Mouse (Mus musculus): ENCODE results near the gene Gm16253.
"Not testable (repeated sequence)": the region's sequence is repeated elsewhere in the genome, so short reads cannot be mapped to it uniquely, and the experiment has no call there.

Gm16253 gene

DNA sequence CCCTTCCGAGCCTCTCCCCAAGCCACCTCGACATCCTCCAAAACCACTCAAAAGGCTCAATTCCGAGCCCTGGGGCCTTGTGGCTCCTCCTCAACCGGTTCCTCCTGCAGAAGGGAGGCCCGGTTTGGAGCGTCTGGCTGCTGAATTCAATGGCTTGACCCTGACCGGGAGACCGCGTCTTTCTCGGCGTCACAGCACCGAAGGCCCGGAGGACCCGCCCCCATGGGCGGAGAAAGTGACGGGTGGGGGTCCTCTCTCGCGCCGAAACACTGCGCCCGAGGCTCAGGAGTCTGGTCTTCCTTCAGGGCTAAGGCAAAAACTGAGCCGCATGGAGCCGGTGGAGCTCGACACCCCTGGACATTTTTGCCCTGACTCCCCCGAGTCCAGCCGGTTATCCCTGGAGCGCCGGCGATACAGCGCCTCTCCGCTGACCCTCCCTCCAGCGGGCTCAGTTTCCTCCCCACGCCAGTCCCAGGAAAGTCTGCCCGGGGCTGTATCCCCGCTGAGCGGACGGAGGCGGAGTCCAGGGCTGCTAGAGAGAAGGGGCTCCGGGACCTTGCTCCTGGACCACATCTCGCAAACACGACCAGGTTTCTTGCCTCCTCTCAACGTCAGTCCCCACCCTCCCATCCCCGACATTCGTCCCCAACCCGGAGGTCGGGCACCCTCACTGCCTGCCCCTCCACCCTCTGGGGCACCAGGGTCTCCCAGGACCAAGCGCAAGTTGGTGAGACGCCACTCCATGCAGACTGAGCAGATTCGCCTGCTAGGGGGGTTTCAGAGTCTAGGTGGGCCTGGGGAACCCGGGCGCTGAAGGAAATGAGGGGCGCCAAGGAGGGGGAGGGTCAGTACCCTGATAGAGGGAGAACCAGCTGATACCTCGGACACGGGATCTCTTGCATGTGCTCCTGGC is 21.6 kb downstream of the Gm16253 start:
- DNase-seq (ENCODE audit: low spot score in 2 of 2): no peak

DNA sequence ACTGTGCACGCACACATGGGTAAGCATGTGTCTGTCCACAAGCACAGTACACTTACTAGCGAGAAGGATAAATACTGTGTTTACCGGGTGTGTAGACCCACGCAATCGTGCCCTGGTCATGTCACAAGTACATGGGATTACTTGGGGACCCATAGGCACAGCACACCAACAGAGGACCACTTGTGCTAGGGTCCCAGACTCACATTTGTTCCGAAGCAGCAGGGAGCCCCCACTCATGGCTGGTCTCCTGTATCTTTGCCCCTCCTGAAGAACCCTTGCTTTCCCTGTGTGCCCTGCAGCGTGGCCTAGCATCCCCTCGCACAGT is 22.2 kb downstream of the Gm16253 start:
- no peak for DNase-seq (ENCODE audit: low spot score in 2 of 2)

DNA sequence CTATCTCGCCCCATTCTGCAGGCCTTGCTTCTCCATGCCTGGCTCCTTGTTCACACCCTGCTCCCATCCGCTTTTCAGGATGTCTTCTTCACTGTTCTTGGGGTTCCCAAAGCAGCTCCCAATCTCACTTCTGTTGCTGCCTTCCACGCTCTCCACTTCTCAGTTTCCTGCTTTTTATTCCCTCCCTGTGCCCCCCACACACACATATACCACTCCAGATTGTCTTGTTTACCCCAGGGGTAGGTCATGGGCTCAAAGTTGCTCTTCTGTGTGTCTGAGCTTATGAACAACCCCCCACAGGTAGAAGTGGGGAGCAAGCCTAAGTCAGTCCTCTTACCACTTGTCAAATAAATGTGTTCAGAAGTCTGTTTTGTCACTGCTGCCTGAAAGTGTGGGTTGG is 22.6 kb downstream of the Gm16253 start:
- no peak for DNase-seq (ENCODE audit: low spot score in 2 of 2)

DNA sequence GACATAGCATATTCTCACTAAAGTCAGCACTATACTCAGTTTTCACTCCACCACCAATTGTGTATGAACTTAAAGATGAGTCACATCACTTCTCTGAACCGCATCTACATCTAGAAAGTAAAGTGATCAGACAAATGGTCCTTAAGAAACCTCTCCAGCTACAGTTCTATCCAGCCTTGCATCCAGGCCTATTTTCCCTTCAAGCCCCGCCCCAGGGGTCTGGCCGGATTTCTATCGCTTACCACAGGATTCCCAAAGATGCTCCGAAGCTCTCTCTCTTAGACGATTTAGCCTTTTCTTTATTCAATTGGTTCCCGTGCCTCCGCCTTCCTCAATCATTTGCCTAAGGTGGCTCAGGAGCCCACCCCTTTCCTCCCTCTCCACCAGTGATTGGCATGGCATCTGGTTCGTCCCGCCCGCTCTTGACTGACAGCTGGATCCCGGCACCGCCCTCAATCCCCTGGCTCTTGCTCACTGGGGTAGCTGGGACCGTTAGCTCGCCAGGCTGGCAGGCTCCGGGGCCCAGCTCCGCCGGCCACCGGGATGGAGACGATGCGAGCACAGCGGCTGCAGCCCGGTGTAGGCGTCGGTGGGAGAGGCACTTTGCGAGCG is 24.0 kb downstream of the Gm16253 start, which contains the start of gene Lix1l:
TSS of gene Lix1l (plus strand) at position 511 of the 612 bp plus-strand sequence.
- DNase-seq (ENCODE audit: low spot score in 2 of 2): peak; percentile 83 to 85

DNA sequence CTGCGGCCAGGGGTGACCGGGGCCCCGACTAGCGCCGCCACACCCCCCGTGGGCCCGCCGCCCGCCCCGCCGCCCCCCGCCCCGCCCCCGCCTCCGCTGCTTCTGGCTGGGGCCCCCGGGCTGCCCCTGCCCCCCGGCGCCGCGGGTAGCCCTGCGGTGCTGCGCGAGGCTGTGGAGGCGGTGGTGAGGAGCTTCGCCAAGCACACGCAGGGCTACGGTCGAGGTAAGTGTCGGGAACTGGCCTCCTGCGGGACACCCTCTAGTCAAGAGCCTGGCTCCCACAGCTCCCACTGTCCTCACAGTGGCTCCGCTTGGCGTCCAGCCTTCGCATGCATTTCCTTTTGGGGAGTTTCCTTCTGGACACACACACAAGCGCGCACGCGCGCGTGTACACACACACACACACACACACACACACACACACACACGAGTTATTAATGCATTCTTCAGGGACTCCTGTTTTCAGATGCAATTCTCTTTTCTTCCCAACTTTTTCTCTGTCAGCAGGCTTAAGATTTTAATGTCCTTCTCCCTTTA is 24.5 kb downstream of the Gm16253 start:
- no peak for DNase-seq (ENCODE audit: low spot score in 2 of 2)

DNA sequence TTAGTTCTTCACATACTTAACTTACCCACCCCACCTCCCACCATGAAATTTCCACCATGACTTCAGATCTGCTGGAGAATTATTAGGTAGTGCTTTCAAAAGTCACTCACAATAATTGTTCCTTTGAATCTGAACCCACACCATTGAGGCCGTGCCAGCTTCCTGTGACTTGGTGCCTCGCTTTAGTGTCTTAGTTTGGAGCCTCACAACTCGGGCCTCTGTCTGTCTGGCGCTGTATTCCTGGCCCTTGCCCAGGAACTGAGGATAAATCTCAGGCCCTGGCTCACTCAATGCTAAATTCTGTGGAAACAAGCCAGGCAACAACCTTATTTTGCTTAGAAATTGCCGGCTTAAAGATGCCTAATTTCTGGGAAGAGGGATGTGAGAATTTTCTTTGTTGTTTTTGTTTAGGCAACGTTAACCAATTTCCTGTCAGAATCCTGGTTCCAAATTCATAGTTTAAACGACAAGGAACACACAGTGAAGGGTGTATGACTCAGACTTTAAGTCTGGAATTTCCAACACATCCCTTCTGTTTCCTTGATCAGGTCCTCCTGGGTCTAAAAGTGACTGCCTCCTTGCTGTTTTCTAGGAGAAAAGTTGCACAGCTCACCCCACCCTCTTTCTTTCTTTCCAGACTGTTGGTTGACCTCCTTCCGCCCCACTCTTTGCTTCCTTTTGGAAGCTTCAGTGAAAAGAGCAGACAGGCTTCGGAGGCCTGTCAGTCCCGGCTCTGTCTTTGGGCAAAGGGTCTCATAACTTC is 25.3 kb downstream of the Gm16253 start:
- DNase-seq (ENCODE audit: low spot score in 2 of 2): no peak

DNA sequence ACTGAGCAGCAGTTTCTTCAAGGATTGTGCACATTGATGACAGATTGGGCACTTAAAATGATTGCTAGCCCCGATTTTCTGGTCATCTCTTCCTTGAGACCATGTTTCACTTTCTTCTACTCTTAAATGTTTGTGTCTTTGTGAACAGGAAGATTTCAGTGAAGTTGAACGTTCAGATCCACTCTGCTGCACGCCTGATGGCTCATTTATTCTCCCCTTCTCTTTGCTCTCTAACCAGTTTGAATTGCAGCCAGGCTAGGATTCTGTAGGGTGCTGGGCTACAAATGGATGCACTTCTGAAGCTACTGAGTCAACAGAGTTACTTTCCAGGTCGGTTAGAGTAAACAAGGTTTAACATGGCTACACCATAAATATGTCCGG is 25.9 kb downstream of the Gm16253 start:
- DNase-seq (ENCODE audit: low spot score in 2 of 2): no peak

DNA sequence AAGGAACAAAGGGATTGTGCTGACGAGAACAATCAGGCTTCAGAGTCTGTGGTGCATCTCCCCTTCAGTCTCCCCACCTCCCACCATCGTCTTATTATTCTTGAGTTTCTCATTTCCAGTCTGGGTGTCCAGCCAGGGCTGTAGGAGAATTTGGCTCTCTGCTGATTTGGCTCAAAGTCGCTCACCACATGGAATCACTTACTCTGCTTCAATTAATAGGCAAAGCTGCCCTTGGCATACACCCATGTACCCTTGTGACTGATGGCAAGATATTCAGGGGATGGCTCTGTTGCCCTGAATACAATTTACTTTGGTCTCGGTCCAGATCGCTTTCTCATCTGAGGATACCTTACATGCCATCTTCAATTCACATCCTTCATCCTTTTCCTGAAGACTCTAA is 26.5 kb downstream of the Gm16253 start:
- no peak for DNase-seq (ENCODE audit: low spot score in 2 of 2)

DNA sequence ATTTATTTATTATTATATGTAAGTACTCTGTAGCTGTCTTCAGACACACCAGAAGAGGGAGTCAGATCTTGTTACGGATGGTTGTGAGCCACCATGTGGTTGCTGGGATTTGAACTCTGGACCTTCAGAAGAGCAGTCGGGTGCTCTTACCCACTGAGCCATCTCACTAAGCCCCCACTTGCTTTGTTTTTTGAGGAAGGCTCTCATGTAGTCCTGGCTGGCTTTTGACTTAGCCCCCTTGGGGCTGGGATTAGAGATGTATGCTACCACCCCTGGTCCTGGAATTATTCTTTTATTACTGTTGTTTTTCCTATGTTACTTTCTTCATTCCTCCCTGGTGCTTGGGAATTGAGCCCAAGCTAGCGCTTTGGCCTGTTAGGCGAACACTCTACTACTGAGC is 29.2 kb downstream of the Gm16253 start:
- not testable (repeated sequence) for DNase-seq (ENCODE audit: low spot score in 2 of 2)

DNA sequence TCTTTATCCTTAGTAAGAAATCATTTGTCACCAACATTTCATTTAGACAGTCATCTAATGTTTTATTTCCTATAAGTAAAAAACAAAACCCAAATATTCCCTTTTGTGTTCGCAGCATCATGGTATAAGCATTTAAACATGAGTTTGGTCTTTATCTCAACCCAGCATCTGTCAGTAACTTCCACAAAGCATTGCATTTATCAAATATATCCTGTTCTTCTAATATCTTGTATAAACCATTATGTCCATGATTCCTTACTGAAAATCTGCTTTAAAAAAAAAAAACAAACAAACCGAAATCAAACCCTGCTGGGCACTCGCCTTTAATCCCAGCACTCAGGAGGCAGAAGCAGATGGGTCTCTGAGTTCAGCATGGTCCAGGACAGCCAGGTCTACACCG is 29.8 kb downstream of the Gm16253 start:
- DNase-seq (ENCODE audit: low spot score in 2 of 2): no peak

DNA sequence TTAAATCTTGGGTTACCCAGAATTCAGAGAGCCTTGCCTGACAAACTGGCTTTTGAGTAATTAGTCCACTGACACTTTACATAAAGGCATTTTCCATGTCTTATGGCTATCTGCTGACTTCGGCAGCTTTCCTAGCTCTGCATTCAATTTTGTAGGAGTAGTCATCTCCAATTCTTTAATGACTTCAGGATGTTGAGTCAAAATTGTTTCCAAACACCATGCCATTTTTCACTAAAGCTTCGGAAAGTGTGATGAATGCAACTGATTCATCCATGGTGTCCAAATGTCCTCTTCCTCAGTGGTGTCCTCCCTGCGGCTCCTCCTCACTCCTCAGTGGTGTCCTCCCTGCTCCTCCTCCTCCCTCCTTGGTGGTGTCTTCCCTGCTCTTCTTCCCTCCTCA is 41.2 kb downstream of the Gm16253 start:
- DNase-seq (ENCODE audit: low spot score in 2 of 2): no peak

DNA sequence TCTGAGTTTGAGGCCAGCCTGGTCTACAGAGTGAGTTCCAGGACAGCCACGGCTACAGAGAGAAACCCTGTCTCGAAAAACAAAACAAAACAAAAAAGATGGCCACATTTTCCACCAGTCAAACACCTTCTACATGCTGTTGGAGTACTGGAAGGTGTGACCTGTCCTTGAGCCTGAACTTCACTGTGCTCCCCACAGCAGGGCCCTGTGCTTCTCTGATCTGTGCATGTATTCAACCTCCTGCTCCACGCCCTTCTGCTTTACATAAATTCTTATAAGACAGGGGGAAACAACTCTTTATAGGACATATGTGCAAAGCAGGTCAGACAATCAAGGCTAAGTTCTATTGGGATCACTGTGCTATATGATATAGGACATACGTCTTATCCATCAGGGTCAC is 46.4 kb downstream of the Gm16253 start:
- no peak for DNase-seq (ENCODE audit: low spot score in 2 of 2)

DNA sequence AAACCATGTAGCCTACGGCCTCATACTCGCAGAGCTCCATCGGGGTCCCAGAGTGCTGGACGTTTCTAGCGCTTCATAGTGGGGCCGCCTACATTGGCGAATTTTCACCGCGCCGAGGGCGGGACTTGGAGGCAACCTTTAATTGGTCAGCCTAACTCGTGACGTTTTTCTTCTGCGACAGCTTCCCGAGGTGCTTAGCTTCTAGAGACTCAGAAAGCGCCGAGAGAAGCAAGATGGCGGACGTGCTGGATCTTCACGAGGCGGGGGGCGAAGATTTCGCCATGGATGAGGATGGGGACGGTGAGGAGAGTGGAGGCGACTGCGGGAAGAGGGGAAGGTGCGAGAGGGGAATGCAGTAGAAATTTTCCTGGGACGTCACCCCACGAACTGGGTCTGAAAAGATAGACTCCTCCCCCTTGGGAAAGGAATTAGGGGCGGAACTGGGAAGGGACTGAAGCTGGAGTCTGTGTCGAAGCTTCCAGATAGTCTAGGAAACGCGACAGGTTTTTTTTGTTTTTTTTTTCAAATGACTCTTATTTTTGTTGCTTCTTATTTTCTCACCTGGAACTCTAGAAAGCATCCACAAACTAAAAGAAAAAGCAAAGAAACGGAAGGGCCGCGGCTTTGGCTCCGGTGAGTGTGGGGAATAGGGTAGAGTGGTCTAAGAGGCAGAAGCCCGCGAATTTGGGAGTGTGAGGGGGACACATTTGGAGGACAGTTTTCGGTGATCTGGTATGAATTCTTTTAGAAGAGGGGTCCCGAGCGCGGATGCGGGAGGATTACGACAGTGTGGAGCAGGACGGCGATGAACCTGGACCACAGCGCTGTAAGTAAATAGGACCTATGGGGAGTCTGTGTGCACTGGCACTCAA is 53.2 kb downstream of the Gm16253 start, which contains the start of gene Rbm8a:
TSS of gene Rbm8a (plus strand) at position 205 of the 872 bp plus-strand sequence.
- peak; percentile 91 to 93 for DNase-seq (ENCODE audit: low spot score in 2 of 2)
